Mouse (Mus musculus) heart, embryonic 10.5 days (tissue): ENCODE results near the gene Rasl12. TPM values are rescaled to one million over a fixed set of nuclear protein-coding genes. Genes with fewer than 3 reads are reported as not detected.

Experiments used
- DNase-seq: peaks from one replicate; pipeline ENCODE4 v3.0.0-alpha.2; 2017; ENCODE audit warnings: low spot score
- H3K27ac ChIP-seq: fragments of 300-500 bp; sonication (generic); 2 replicates; pipeline ENCODE4 v1.5.1; 2016; ENCODE audit warnings: mild to moderate bottlenecking
- H3K27me3 ChIP-seq: fragments of 300-500 bp; sonication (generic); 2 replicates; pipeline ENCODE4 v1.6.1; 2016; ENCODE audit warnings: mild to moderate bottlenecking; ENCODE audit not compliant: poor library complexity, insufficient read depth, severe bottlenecking
- H3K36me3 ChIP-seq: fragments of 300-500 bp; sonication (generic); 2 replicates; pipeline ENCODE4 v1.6.1; 2016; ENCODE audit warnings: mild to moderate bottlenecking, moderate library complexity
- H3K4me1 ChIP-seq: fragments of 300-500 bp; sonication (generic); 2 replicates; pipeline ENCODE4 v1.6.1; 2016; ENCODE audit warnings: mild to moderate bottlenecking
- H3K4me3 ChIP-seq: fragments of 300-500 bp; sonication (generic); 2 replicates; pipeline ENCODE4 v1.5.1; 2016; ENCODE audit warnings: mild to moderate bottlenecking, moderate library complexity
- H3K9me3 ChIP-seq: fragments of 300-500 bp; sonication (generic); 2 replicates; pipeline ENCODE4 v1.6.1; 2016; ENCODE audit warnings: mild to moderate bottlenecking, moderate library complexity
- WGBS: fragments of 180-500 bp; shearing (Covaris S2); methylation state at CpG from one replicate; pipeline ENCODE4 v1.1.7; 2016; 5-methylcytosine and 5-hydroxymethylcytosine counted together
- polyA plus RNA-seq: library from polyadenylated mRNA; unstranded; fragments of >200 nt; fragmentation: Nextera tagmentation; extraction: Ambion mirVana; gene quantifications from 2 replicates; pipeline ENCODE4 v1.2.1, GENCODE M21; 2016

Gene Rasl12
- polyA plus RNA-seq, 1 experiment from 2014 or later = 3.9 TPM

DNA sequence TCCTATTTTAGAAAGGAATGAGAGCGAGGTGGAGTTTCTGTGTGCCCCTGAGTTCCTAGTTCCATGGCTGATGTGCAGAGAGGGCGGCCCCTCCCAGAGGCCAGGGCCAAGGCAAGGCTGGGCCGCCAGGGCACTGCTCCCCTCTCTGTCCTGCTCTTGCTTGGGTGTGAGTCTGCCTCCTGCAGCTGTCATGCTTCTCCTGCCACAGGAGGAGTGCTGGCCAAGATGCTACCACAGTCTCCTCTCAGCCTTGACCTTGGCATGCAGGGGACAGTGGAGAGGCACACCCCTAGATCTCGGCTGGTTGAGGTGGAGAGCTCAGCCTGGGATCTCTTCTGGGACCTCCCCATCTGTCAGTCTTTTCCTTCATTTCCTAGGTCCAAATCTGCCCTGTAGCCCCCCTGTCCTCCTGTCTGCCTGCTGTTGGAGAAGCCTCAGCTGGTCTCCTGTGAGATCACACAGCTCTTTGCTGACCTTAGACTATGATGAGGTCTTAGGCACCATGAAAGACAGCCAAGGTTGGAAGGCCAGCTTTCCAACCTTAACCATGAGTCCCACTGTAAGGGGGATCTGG, 17.2 kb upstream of the Rasl12 start:
- Histone ChIP-seq H3K4me1 (peaks cover 23% of the 10 kb centered on the region), H3K27me3 (0 out of 2 replicates have a peak, but pooled peaks cover 5% of the 10 kb centered on the region), H3K4me3 (no peak overlapping the region), H3K27ac (peak overlapping the region; percentile 23; the same call in 1 of the 2 replicates), H3K36me3 (peaks cover 6% of the 10 kb centered on the region), H3K9me3 (no peaks in the 10 kb centered on the region)
- no peak for DNase-seq
- WGBS = 79% methylated on average over 4 of the region's 4 CpGs

DNA sequence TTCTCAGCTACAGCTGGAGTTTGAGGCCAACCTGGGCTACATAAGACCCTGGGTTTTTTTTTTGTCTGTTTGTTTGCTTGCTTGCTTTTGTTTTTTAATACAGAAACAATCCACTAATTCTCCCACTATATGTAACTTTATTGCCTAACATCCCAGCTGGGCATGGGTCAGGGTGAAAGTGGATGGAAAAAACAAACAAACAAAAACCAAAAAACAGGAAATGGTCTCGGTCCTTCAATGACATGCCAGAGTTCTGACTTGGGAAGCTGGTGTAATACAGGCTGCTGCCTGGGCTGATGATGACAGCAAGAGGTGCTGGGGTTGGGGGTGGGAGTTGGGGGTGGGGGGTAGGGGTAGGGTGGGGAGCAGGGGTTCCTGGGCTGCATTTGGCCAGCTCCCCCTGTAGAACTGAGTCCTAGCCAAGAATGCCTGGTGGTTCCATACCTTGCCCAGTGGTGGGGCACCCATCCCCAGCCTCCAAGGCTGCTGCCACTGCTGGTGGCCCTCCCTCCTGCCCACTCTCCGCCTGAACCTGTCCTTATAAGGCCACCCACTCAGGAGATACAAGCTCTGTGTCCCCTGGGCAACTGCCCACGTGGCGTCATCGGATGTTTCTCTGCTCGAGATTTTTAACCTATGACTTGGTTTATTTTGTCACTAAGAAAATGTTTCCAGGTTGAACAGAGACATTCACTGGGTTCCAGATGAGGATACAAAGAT, 16.1 kb upstream of the Rasl12 start:
- Histone ChIP-seq H3K27me3 (0 out of 2 replicates have a peak, but pooled peaks cover 5% of the 10 kb centered on the region), H3K4me3 (no peak overlapping the region), H3K27ac (peak overlapping the region; percentile 33; the same call in 1 of the 2 replicates), H3K4me1 (peaks cover 23% of the 10 kb centered on the region), H3K9me3 (no peaks in the 10 kb centered on the region), H3K36me3 (peaks cover 6% of the 10 kb centered on the region)
- 65% methylated on average over 6 of the region's 6 CpGs for WGBS
- no peak for DNase-seq

DNA sequence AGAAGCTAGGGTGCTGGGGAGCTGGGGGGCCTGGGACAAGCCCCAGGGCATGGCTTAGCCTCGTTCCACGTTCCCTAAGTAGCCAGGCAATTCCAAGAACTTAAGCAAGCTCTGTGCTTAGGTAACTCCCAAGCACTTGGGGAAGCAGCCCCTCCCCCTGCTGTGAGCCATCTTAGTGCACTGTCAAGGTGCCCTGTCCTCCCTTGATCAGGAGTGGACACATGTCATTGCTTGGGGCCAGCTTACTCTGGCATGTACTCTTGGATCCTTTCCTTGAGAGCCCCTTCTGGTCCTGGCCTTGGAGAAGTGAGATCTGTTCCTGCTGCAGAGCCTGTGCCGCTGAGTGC, 15.6 kb upstream of the Rasl12 start:
- H3K36me3 ChIP-seq = peaks cover under 1% of the 10 kb centered on the region; the same call in 1 of the 2 replicates
- H3K9me3 ChIP-seq = no peaks in the 10 kb centered on the region
- 0 out of 2 replicates have a peak, but pooled peaks cover 5% of the 10 kb centered on the region for H3K27me3 ChIP-seq
- H3K27ac ChIP-seq = peak overlapping the region; percentile 33; the same call in 1 of the 2 replicates
- no peak for DNase-seq
- H3K4me3 ChIP-seq = no peak overlapping the region
- WGBS = 43% methylated on average over 3 of the region's 3 CpGs
- H3K4me1 ChIP-seq = peaks cover 23% of the 10 kb centered on the region

DNA sequence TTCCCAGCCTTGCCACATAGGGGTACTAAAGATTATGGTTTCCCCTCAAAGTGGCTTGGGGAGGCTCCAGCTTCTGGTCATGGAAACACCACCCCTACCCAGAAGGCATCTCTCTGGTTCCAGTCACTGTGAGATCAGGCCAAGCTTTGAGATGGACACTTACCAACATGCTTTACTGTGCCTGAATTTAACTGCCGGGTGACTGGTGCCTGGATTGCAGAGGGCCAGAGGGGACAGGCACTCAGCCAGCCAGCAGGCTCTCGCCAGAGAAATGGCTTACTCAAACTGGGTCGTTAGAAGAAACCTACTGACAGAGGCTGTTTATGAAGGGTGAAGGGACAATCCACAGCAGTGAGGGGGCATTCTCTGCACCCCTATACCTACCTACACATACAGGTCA, 14.0 kb upstream of the Rasl12 start:
- Histone ChIP-seq H3K9me3 (no peaks in the 10 kb centered on the region), H3K27me3 (peaks cover 13% of the 10 kb centered on the region), H3K36me3 (no peaks in the 10 kb centered on the region), H3K27ac (no peak overlapping the region), H3K4me1 (peaks cover 23% of the 10 kb centered on the region), H3K4me3 (no peak overlapping the region)
- WGBS = 50% methylated on average over 3 of the region's 3 CpGs
- no peak for DNase-seq

DNA sequence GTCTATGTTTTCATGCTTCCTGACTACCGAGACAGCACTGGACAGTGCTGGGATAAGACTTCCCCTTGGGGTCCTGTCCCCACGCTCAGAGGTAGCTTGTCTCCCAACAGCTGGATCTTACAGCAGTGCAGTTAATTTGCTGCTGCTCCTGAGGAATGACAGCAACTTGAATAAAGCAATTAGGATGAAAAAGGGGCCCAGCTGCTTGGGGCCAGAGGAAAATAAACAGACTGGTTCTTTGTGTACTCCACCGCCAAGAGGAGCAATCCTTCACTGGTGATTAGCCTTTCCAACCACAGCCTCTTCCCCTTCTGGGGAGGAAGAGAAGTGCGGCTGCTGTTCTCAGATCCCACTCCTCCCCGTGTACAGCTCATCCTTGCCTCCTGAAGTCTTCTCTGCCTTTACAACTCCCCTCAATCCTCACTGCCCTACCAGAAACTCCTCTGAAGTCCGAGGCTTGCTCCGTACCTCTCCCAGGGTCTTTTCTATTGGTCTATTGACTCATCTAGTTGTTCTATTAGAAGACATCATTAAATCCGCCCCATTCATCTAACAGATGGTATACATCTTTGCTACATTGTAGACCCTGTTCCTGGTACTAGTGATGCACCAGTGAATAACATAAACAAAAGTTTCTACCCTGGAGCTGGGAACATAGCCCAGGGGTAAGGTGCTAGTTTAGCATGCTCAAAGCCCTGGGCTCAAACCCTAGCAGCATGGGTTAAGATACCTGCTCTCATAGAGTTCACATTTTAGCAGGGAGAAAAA, 11.7 kb upstream of the Rasl12 start:
- Histone ChIP-seq H3K27ac (no peak overlapping the region), H3K27me3 (peaks cover 36% of the 10 kb centered on the region), H3K36me3 (no peaks in the 10 kb centered on the region), H3K9me3 (no peaks in the 10 kb centered on the region), H3K4me1 (peaks cover 22% of the 10 kb centered on the region), H3K4me3 (no peak overlapping the region)
- DNase-seq = no peak
- 37% methylated on average over 8 of the region's 8 CpGs for WGBS

DNA sequence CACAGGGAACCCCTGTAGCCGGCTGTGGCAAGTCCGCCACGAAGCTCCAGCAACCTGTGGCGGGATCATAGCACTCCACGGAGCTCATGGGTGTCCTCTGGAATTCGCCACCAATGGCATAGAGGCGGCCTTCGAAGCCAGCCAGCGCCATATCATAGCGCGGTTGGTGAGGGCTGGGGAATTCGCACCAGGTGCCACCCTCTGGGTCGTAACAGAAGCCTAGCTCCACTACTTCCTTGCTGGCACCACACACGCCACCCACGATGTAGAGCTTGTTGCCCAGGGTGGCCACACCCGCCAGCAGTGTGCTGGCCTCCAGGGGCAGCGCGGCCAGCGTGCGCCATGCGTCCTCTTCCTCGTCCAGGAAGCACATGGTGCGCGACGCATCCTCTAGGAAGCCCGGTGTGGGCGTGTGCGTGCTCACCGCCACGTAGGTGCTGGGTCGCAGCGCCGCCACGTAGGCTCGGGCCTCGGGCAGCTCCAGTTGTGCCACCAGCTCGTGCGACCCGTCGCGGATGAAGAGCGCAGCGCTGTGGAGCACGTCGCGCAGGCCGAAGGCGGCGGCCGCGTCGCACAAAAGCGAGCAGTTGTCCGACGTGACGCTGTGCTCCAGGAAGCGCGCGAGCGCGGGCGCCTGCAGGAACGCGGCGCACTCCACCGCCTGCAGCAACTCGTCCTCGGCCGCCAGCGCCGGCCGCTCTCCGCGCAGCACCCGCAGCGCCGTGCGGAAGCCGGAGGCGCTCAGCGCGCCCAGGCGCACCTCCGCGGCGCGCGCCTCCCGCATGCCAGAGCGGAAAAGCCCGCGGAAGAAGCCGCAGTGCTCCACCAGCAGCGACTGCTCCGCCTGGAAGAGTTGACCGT, 7.3 kb upstream of the Rasl12 start:
- H3K4me3 ChIP-seq = peak overlapping the region; percentile 61
- 12% methylated on average over 96 of the region's 96 CpGs for WGBS
- peak overlapping the region; percentile 83 for H3K27ac ChIP-seq
- no peaks in the 10 kb centered on the region for H3K9me3 ChIP-seq
- H3K27me3 ChIP-seq = peaks cover 52% of the 10 kb centered on the region
- peaks cover 31% of the 10 kb centered on the region for H3K4me1 ChIP-seq
- DNase-seq = no peak
- no peaks in the 10 kb centered on the region for H3K36me3 ChIP-seq

DNA sequence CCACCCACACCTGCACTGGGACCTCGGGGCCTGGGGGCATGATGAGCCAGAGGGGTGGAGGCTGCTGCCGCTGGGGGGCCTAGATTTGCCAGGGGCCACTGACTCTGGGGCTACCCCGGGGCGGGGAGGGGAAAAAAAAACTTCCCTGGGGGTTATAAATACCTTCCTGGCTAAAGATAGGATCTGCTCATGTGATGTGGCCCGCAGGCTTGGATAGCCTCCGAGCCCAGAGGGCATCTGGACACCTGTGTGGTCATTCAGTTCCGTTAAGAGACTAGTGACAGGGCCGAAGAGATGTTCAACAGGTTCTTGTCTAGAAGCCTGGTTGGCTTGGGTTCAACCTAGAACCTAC, 6.7 kb upstream of the Rasl12 start, which contains the start of gene Kbtbd13:
TSS of gene Kbtbd13 (minus strand) at position 40 of the 352 bp plus-strand sequence.
- Histone ChIP-seq H3K9me3 (no peaks in the 10 kb centered on the region), H3K27ac (peak within 1 kb of the TSS; percentile 83), H3K4me1 (peaks cover 31% of the 10 kb centered on the region), H3K4me3 (peak within 1 kb of the TSS; percentile 61), H3K27me3 (peaks cover 52% of the 10 kb centered on the region), H3K36me3 (no peaks in the 10 kb centered on the region)
- 26% methylated on average over 8 of the region's 8 CpGs for WGBS
- no peak for DNase-seq

DNA sequence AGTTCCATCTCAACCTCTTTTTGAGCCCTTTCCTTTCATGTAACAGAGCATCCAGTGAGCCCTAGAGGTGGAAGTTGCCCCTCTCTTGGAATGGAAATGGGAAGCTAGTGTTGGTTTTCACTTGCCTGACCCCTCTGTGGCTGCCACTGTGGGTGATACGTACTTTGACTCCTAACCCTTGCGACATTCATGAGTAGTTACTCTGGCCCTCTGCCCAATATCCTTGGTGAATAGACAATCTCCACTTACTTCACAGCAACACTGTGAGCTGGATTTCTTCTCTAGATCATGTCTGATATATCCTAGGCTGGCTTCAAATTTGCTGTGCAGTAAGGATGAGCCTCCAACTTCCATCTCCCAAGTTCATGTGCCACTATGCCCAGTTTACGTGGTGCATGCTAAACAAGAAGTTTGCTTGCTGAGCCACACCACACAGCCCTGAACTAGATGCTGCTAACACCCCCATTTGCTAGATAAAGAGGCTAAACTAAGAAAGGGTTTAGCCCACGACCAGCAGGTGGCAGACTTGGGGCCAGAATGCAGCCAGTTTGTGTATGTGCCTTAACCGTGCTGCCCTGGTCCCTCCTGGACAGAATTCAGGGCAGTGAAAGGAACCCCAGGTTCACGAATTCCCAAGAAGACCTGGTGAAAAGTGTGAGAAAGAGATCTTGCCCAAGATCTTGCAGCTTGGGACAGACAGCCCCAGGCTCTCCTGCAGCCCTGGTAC, 5.5 kb upstream of the Rasl12 start:
- H3K4me3 ChIP-seq = no peak overlapping the region
- 25% methylated on average over 6 of the region's 6 CpGs for WGBS
- no peaks in the 10 kb centered on the region for H3K36me3 ChIP-seq
- DNase-seq = no peak
- H3K9me3 ChIP-seq = no peaks in the 10 kb centered on the region
- H3K27me3 ChIP-seq = peaks cover 52% of the 10 kb centered on the region
- peaks cover 31% of the 10 kb centered on the region for H3K4me1 ChIP-seq
- 0 out of 2 replicates have a peak overlapping the region, but pooled peaks have one; percentile 10 for H3K27ac ChIP-seq

DNA sequence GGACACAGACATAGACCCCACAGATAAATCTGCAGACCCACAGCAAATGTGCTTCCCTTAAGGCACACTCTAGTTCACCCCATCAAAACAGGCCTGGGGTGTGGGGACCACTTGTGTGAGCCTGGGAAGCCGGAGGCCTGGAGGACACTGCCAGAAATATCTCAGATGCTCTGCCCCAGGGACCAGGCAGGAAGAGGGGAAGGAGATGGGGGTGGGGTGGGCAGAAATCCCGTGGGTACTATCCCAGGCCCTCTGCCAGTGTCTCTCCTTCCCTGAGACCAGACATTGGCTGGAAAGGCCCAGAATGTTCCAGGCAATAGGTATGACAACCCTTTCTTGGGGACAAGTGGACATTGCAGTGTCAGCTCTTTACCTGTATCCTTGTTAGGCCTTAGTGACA, 4.7 kb upstream of the Rasl12 start:
- Histone ChIP-seq H3K4me1 (peaks cover 38% of the 10 kb centered on the region), H3K27me3 (peaks cover 51% of the 10 kb centered on the region), H3K36me3 (no peaks in the 10 kb centered on the region), H3K27ac (no peak overlapping the region), H3K9me3 (no peaks in the 10 kb centered on the region), H3K4me3 (no peak overlapping the region)
- WGBS = 18% methylated on average over 2 of the region's 2 CpGs
- DNase-seq = no peak

DNA sequence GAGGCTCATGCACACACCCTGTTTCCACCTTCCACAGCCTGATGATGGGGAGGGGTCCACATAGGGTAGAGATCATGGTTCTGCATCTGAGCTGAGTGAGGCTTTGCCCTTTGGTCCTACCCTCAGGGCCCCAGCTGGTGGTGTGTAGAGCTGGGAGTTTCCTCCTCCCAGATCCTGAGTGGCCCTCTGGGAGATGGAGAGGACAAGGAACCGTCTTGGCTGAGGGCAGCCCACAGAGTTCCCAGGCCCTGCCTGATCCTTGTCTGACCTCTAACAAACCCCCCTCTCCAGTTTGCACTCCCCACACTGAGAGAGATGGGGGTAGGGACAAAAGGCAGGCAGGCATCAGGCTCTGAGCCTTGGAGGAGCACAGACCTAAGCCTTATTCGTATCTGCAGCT, 3.9 kb upstream of the Rasl12 start:
- no peaks in the 10 kb centered on the region for H3K9me3 ChIP-seq
- H3K36me3 ChIP-seq = no peaks in the 10 kb centered on the region
- peaks cover 43% of the 10 kb centered on the region for H3K27me3 ChIP-seq
- peaks cover 44% of the 10 kb centered on the region for H3K4me1 ChIP-seq
- 54% methylated on average over 2 of the region's 2 CpGs for WGBS
- no peak overlapping the region for H3K4me3 ChIP-seq
- DNase-seq = no peak
- no peak overlapping the region for H3K27ac ChIP-seq

DNA sequence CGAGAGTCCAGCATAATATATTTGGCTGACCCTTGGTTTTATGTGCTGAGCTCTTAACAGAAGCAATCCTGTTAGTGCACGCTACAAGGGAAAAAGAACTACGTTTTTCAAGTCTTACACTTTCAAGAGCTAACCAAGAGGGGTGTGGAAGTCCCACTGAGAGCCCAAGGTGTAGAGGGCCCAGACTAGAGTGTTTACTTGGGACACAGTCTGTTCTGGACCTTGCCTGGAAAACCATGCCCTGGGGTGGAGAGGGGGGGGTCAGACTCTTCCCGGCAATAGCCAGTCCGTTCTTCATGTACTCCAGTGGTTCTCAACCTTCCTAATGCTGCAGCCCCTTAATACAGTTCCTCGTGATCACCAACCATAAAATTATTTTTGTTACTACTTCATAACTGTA, 1.6 kb downstream of the Rasl12 start:
- Histone ChIP-seq H3K4me1 (peaks cover 17% of the 10 kb centered on the region), H3K27me3 (no peaks in the 10 kb centered on the region; the same call in 1 of the 2 replicates), H3K36me3 (no peaks in the 10 kb centered on the region), H3K9me3 (no peaks in the 10 kb centered on the region), H3K27ac (no peak overlapping the region), H3K4me3 (no peak overlapping the region)
- no peak for DNase-seq
- 84% methylated on average over 6 of the region's 6 CpGs for WGBS
